Mouse (Mus musculus) ES-E14 (cell line): ENCODE results near the gene Nupl2. TPM values are rescaled to one million over a fixed set of nuclear protein-coding genes. Genes with fewer than 3 reads are reported as not detected.

ENCODE experiments used
- DNase-seq: peaks from one replicate; pipeline ENCODE4 v3.0.0-alpha.2; 2013; ENCODE audit warnings: low read depth, low spot score
- H3K27ac ChIP-seq: 2 replicates; pipeline ENCODE4 v1.5.1; 2012; ENCODE audit warnings: low read depth, mild to moderate bottlenecking, low read length, moderate library complexity, mixed read lengths; ENCODE audit not compliant: poor library complexity, insufficient read depth, severe bottlenecking
- H3K36me3 ChIP-seq: 2 replicates; pipeline ENCODE4 v1.6.1; 2012; ENCODE audit warnings: mild to moderate bottlenecking, low read length, moderate library complexity, mixed read lengths; ENCODE audit not compliant: control insufficient read depth, poor library complexity, insufficient read depth, severe bottlenecking
- H3K4me1 ChIP-seq, 2 experiments: fragments of 150-350 bp in 1 of 2; sonication (generic) in 1 of 2; 2 replicates each; pipeline ENCODE4 v1.6.1; 2012; ENCODE audit warnings: low read length in 2 of 2, mild to moderate bottlenecking in 1 of 2, mixed read lengths in 1 of 2; ENCODE audit not compliant: control insufficient read depth in 2 of 2, insufficient read depth in 2 of 2, poor library complexity in 1 of 2
- H3K4me3 ChIP-seq, 2 experiments: fragments of 150-350 bp in 1 of 2; sonication (generic) in 1 of 2; 2 replicates each; pipeline ENCODE4 v1.5.1; 2012; ENCODE audit warnings: low read length in 2 of 2, low read depth in 1 of 2, mild to moderate bottlenecking in 1 of 2, mixed read lengths in 1 of 2; ENCODE audit not compliant: insufficient read depth in 1 of 2, poor library complexity in 1 of 2, severe bottlenecking in 1 of 2
- H3K9ac ChIP-seq: 2 replicates; pipeline ENCODE4 v1.6.1; 2012; ENCODE audit warnings: low read depth, mild to moderate bottlenecking, low read length, mixed read lengths; ENCODE audit not compliant: poor library complexity, insufficient read depth, severe bottlenecking
- H3K9me3 ChIP-seq: fragments of 150-350 bp; sonication (generic); 2 replicates; pipeline ENCODE4 v1.6.1; 2012; ENCODE audit warnings: low read depth, mild to moderate bottlenecking, low read length; ENCODE audit not compliant: control insufficient read depth, insufficient read depth
- CHD2 ChIP-seq: IDR thresholded peaks from 2 replicates; pipeline ENCODE4 v1.6.1; 2014; ENCODE audit warnings: mild to moderate bottlenecking, low read depth, low read length, inconsistent platforms
- HCFC1 ChIP-seq: IDR thresholded peaks from 2 replicates; pipeline ENCODE4 v1.6.1; 2012; ENCODE audit warnings: low read length, inconsistent platforms, borderline replicate concordance; ENCODE audit not compliant: insufficient read depth
- MAFK ChIP-seq: IDR thresholded peaks from 2 replicates; pipeline ENCODE4 v1.6.1; 2014; ENCODE audit warnings: mild to moderate bottlenecking, low read depth, low read length, inconsistent platforms; ENCODE audit not compliant: insufficient read depth
- ZC3H11A ChIP-seq: IDR thresholded peaks from 2 replicates; pipeline ENCODE4 v1.6.1; 2012; ENCODE audit warnings: low read depth, mild to moderate bottlenecking, inconsistent platforms, low read length, borderline replicate concordance
- ZNF384 ChIP-seq: IDR thresholded peaks from 2 replicates; pipeline ENCODE4 v1.6.1; 2012; ENCODE audit warnings: low read depth, low read length, inconsistent platforms
- in situ Hi-C, 2 experiments: fragments of 600-800 bp; cut with MboI; formaldehyde crosslinking; loops; one replicate each; pipeline ENCODE4 v1.15.1; 2025; ENCODE audit warnings: low sequenced_read_pairs in 2 of 2, inconsistent platforms in 1 of 2; ENCODE audit not compliant: unreplicated experiment in 2 of 2
- total RNA-seq: library from RNA; depleted of rRNA; stranded (reverse); fragments of 300-350 nt; gene quantifications from 2 replicates; pipeline ENCODE4 v1.2.3, GENCODE M21; 2012; rRNA removed

The Nupl2 gene
- total RNA-seq: 10.5 and 11.9 TPM in 2 replicates

GRCm38 (mm10) chr5:24164789-24165445, at the start of gene Nupl2:
TSS of gene Nupl2 (plus strand) at chr5:24164963.
- peak; percentile 91 for DNase-seq
- H3K36me3 ChIP-seq: peaks cover 2% of the 10 kb centered on the region; the same call in 1 of the 2 replicates
- H3K4me1 ChIP-seq: no peaks in the 10 kb centered on the region; a peak in 1 of 4 replicates
- H3K27ac ChIP-seq: peak within 1 kb of the TSS; percentile 8; the same call in 1 of the 2 replicates
- in situ Hi-C loops: no loop called here
- H3K4me3 ChIP-seq: peak within 1 kb of the TSS; percentile 73 to 84
- no peaks in the 10 kb centered on the region for H3K9me3 ChIP-seq
- peak within 1 kb of the TSS; percentile 81 for H3K9ac ChIP-seq
- no peak for TF ChIP-seq ZC3H11A
- peak; percentile 70 for TF ChIP-seq HCFC1

- in situ Hi-C loops: no loop called here
- H3K36me3 ChIP-seq: peaks cover 2% of the 10 kb centered on the region
- peaks cover 2 to 9% of the 10 kb centered on the region in 2 experiments; a peak in 3 of 4 replicates for H3K4me1 ChIP-seq
- no peak for DNase-seq
- H3K9me3 ChIP-seq: no peaks in the 10 kb centered on the region
- H3K4me3 ChIP-seq: no peak overlapping the region
- no peak overlapping the region for H3K27ac ChIP-seq
- no peak overlapping the region for H3K9ac ChIP-seq
- TF ChIP-seq MAFK: no peak
- no peak for TF ChIP-seq ZC3H11A
- TF ChIP-seq ZNF384: no peak
- TF ChIP-seq HCFC1: no peak
- TF ChIP-seq CHD2: no peak
These were observed 42.5 kb upstream of the Nupl2 start for GRCm38 (mm10) chr5:24122221-24122620.

- in situ Hi-C loops: no loop called here
- TF ChIP-seq HCFC1 (no peak), CHD2 (no peak), ZNF384 (no peak), MAFK (no peak), ZC3H11A (no peak)
- H3K36me3 ChIP-seq: peaks cover 2% of the 10 kb centered on the region
- no peak overlapping the region for H3K9ac ChIP-seq
- peaks cover 0 to 8% of the 10 kb centered on the region in 2 experiments; a peak in 3 of 4 replicates for H3K4me1 ChIP-seq
- H3K9me3 ChIP-seq: no peaks in the 10 kb centered on the region
- no peak overlapping the region; the same call in 1 of the 2 replicates for H3K27ac ChIP-seq
- no peak overlapping the region for H3K4me3 ChIP-seq
- no peak for DNase-seq
These were observed 40.6 kb upstream of the Nupl2 start for GRCm38 (mm10) chr5:24124175-24124574.

GRCm38 (mm10) chr5:24124579-24125276, 40.0 kb upstream of the Nupl2 start:
- DNase-seq: no peak
- H3K36me3 ChIP-seq: peaks cover 2% of the 10 kb centered on the region; the same call in 1 of the 2 replicates
- in situ Hi-C loops: no loop called here
- H3K9me3 ChIP-seq: no peaks in the 10 kb centered on the region
- TF ChIP-seq ZNF384 (0 out of 2 replicates have a peak, but pooled peaks have one; percentile 31), HCFC1 (no peak)
- H3K27ac ChIP-seq: no peak overlapping the region; the same call in 1 of the 2 replicates
- H3K4me3 ChIP-seq: no peak overlapping the region
- H3K9ac ChIP-seq: no peak overlapping the region
- H3K4me1 ChIP-seq: peaks cover 0 to 7% of the 10 kb centered on the region in 2 experiments; a peak in 3 of 4 replicates
